Mouse (Mus musculus) adrenal gland, postnatal 25 days (tissue): ENCODE results near the gene Slc17a5. TPM values are rescaled to one million over a fixed set of nuclear protein-coding genes. Genes with fewer than 3 reads are reported as not detected.

ENCODE experiments used
- total RNA-seq: library from RNA; stranded (reverse); gene quantifications from 2 replicates; pipeline ENCODE4 v1.2.3, GENCODE M21; 2021

Slc17a5 gene
- total RNA-seq, 1 experiment from 2014 or later, result 16.7 TPM

Other genes starting within 250 kb of the Slc17a5 start
- gene Gsta2, start 232.3 kb downstream of the Slc17a5 start, total RNA-seq, result 4.2 and 10.3 TPM in 2 replicates
- gene Dppa5a, start 219.9 kb downstream of the Slc17a5 start, total RNA-seq, result not detected in 2 replicates
- gene Ooep, start 209.3 kb downstream of the Slc17a5 start, total RNA-seq, result not detected in 2 replicates
- gene Ddx43, start 192.3 kb downstream of the Slc17a5 start, total RNA-seq, result not detected in 2 replicates
- 1.1 and 1.6 TPM in 2 replicates for gene Cgas, start 144.8 kb downstream of the Slc17a5 start, total RNA-seq
- 25.5 and 35.8 TPM in 2 replicates for gene Mto1, start 139.8 kb downstream of the Slc17a5 start, total RNA-seq
- gene Gm17324, start 139.3 kb downstream of the Slc17a5 start, total RNA-seq, result not detected in 2 replicates
- gene Eef1a1, start 98.9 kb downstream of the Slc17a5 start, total RNA-seq, result 6,460 and 8,956 TPM in 2 replicates
- gene Cd109, start 27.5 kb upstream of the Slc17a5 start, total RNA-seq, result 0.29 and 0.36 TPM in 2 replicates